Mouse (Mus musculus) heart, postnatal 0 days (tissue): ENCODE data around the gene Tctn3.

Source experiments
- CTCF ChIP-seq: IDR thresholded peaks from 2 replicates; pipeline ENCODE4 v1.5.1; 2016; ENCODE audit warnings: antibody characterized with exemption, control low read depth, low read depth
- EP300 ChIP-seq: IDR thresholded peaks from 2 replicates; pipeline ENCODE4 v1.6.1; 2016; ENCODE audit warnings: antibody characterized with exemption, low read depth

DNA sequence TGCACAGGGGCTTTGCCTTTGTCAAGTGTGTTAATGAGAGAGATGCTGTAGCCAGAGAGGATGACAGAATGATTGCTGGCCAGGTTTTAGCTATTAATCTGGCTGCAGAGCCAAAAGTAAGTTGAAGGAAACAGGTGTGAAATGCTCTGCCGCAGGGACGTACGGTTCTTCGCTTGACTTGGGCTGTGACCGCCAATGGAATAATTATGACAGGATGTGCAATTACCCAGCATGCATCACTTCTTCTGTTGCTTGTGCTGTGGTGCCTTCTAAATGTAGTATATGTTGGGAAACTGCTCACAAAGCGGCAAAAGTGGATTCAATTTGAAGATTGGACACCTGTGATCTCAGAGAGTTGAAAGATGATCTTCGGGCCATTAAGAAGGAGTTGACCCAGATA is 4.0 kb upstream of the Tctn3 start:
- no peak for TF ChIP-seq CTCF
- TF ChIP-seq EP300: no peak
